Comparison of ENCODE assay signal across 9 mouse cellular contexts in the genomic region with DNA sequence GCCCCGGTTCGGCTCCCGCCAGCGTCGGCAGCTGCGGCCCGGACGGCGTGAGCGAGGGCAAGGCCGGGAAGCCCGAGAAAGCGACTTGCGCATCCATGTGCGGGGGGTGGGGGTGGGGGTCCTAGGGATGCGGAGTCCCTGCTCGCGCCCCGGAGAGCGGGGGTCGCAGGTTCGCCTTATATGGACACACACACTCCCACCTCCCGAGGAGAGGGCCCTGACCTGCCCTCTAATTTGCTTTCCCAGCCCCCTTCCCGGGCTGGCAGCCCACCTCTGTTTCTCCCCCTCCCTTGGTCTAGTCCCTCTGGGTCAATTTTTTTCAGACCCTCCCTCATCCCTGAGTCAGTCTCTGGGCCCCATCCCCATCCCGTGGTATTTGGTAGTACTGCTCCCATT. TPM values are rescaled to one million over a fixed set of nuclear protein-coding genes. Genes with fewer than 3 reads are reported as not detected.
DNase-seq lines count a peak whose midpoint lies in the region; ATAC-seq lines count a peak whose summit lies in the region.
"Had no signal": no experiment of that assay in that cellular context is flagged by ENCODE, and none has a peak within 500 bp of the region (broad histone marks: within the 10 kb centered on the region; RNA-seq: fewer than 3 reads in every experiment).

TSS of gene Foxe3 (minus strand) at position 97 of the 396 bp plus-strand sequence.

- no peak for DNase-seq in lung, postnatal 4 days
- no peak for DNase-seq in forebrain, embryonic 14.5 days (ENCODE audit: low spot score)
- DNase-seq in gastrocnemius, postnatal 14 days: no peak
- DNase-seq in spleen, adult 18-20 months: no peak
- no peak for DNase-seq in cerebellum, postnatal 10 days

- 0 out of 2 replicates have a peak within 1 kb of the TSS, but pooled peaks have one; percentile 2 for H3K9ac ChIP-seq in lung, embryonic 16.5 days (ENCODE audit: low read length)
- H3K9ac ChIP-seq in forebrain, embryonic 14.5 days (ENCODE audit: low read length): no peak within 1 kb of the TSS
- peak within 1 kb of the TSS; percentile 37; the same call in 1 of the 2 replicates for H3K9ac ChIP-seq in limb, embryonic 12.5 days (replicated peaks)
- H3K9ac ChIP-seq in neural tube, embryonic 15.5 days (replicated peaks): no peak within 1 kb of the TSS

- H3K36me3 ChIP-seq in lung, embryonic 16.5 days (ENCODE audit: control insufficient read depth, insufficient read depth, low read length): no peaks in the 10 kb centered on the region
- H3K36me3 ChIP-seq in forebrain, embryonic 14.5 days (ENCODE audit: control insufficient read depth, insufficient read depth, low read length): no peaks in the 10 kb centered on the region
- H3K36me3 ChIP-seq in limb, embryonic 12.5 days: no peaks in the 10 kb centered on the region
- H3K36me3 ChIP-seq in neural tube, embryonic 15.5 days: no peaks in the 10 kb centered on the region

- peaks cover 67% of the 10 kb centered on the region for H3K27me3 ChIP-seq in lung, embryonic 16.5 days (ENCODE audit: control insufficient read depth, insufficient read depth, low read depth, low read length)
- H3K27me3 ChIP-seq in forebrain, embryonic 14.5 days (replicated peaks; ENCODE audit: control insufficient read depth, insufficient read depth, low read length): peaks cover 75% of the 10 kb centered on the region
- H3K27me3 ChIP-seq in limb, embryonic 12.5 days: peaks cover 94% of the 10 kb centered on the region
- peaks cover 86% of the 10 kb centered on the region for H3K27me3 ChIP-seq in neural tube, embryonic 15.5 days (replicated peaks)

- H3K4me2 ChIP-seq in lung, embryonic 16.5 days (ENCODE audit: low read depth, low read length): peak within 1 kb of the TSS; percentile 65
- peak within 1 kb of the TSS; percentile 46 for H3K4me2 ChIP-seq in forebrain, embryonic 14.5 days (ENCODE audit: low read length)
- peak within 1 kb of the TSS; percentile 71 for H3K4me2 ChIP-seq in limb, embryonic 12.5 days
- peak within 1 kb of the TSS; percentile 64 for H3K4me2 ChIP-seq in neural tube, embryonic 15.5 days

- no peak; the same call in 1 of the 2 replicates for ATAC-seq in lung, embryonic 16.5 days (ENCODE audit: low read depth)
- ATAC-seq in forebrain, embryonic 14.5 days: 0 out of 2 replicates have a peak, but pooled peaks have one; percentile 36
- no peak for ATAC-seq in limb, embryonic 12.5 days (ENCODE audit: insufficient number of reproducible peaks, insufficient read depth, low FRiP score, low TSS enrichment, low read depth)
- ATAC-seq in neural tube, embryonic 15.5 days (ENCODE audit: low FRiP score): no peak

- WGBS in lung, embryonic 16.5 days: under 1% methylated on average over 24 of the region's 25 CpGs
- 2% methylated on average over 24 of the region's 25 CpGs for WGBS in forebrain, embryonic 14.5 days
- 2% methylated on average over 25 of the region's 25 CpGs for WGBS in limb, embryonic 12.5 days
- 2% methylated on average over 25 of the region's 25 CpGs for WGBS in neural tube, embryonic 15.5 days

- peaks cover 4% of the 10 kb centered on the region; the same call in 1 of the 2 replicates for H3K4me1 ChIP-seq in lung, embryonic 16.5 days (replicated peaks; ENCODE audit: control insufficient read depth, insufficient read depth, low read length)
- no peaks in the 10 kb centered on the region for H3K4me1 ChIP-seq in forebrain, embryonic 14.5 days (ENCODE audit: control insufficient read depth, insufficient read depth, low read length)
- H3K4me1 ChIP-seq in limb, embryonic 12.5 days (replicated peaks): peaks cover 12% of the 10 kb centered on the region
- H3K4me1 ChIP-seq in neural tube, embryonic 15.5 days: peaks cover 14% of the 10 kb centered on the region

- intact Hi-C loops in gastrocnemius, postnatal 14 days (cut with DNase I; ENCODE audit: low total_unique reads): no loop called here

- H3K9me3 ChIP-seq in lung, embryonic 16.5 days (ENCODE audit: control insufficient read depth, low read length): no peaks in the 10 kb centered on the region
- no peaks in the 10 kb centered on the region for H3K9me3 ChIP-seq in forebrain, embryonic 14.5 days (replicated peaks; ENCODE audit: control insufficient read depth, low read length)
- H3K9me3 ChIP-seq in limb, embryonic 12.5 days: no peaks in the 10 kb centered on the region
- H3K9me3 ChIP-seq in neural tube, embryonic 15.5 days (replicated peaks): no peaks in the 10 kb centered on the region

- peak within 1 kb of the TSS; percentile 50 for H3K4me3 ChIP-seq in lung, embryonic 16.5 days (ENCODE audit: low read length)
- peak within 1 kb of the TSS; percentile 30 for H3K4me3 ChIP-seq in forebrain, embryonic 14.5 days (ENCODE audit: low read depth, low read length)
- peak within 1 kb of the TSS; percentile 43 for H3K4me3 ChIP-seq in limb, embryonic 12.5 days (replicated peaks)
- peak within 1 kb of the TSS; percentile 40 for H3K4me3 ChIP-seq in neural tube, embryonic 15.5 days (replicated peaks)

- H3K27ac ChIP-seq in lung, embryonic 16.5 days (ENCODE audit: low read length): no peak within 1 kb of the TSS
- no peak within 1 kb of the TSS for H3K27ac ChIP-seq in forebrain, embryonic 14.5 days (ENCODE audit: low read depth, low read length)
- no peak within 1 kb of the TSS for H3K27ac ChIP-seq in limb, embryonic 12.5 days
- no peak within 1 kb of the TSS for H3K27ac ChIP-seq in neural tube, embryonic 15.5 days (replicated peaks)

RNA-seq across cellular contexts. Expression of gene Foxe3, which starts in this region (rescaled TPM):
- not detected in 2 replicates for polyA plus RNA-seq in lung, embryonic 16.5 days (2015; fragmentation: Nextera tagmentation; extraction: Ambion mirVana)
- polyA plus RNA-seq in forebrain, embryonic 14.5 days (2014; fragmentation: Nextera tagmentation; extraction: Ambion mirVana): not detected in 2 replicates
- not detected in 2 replicates for polyA plus RNA-seq in limb, embryonic 12.5 days (2016; fragmentation: Nextera tagmentation; extraction: Ambion mirVana)
- polyA plus RNA-seq in neural tube, embryonic 15.5 days (2015; fragmentation: Nextera tagmentation; extraction: Ambion mirVana): not detected in 2 replicates
- total RNA-seq in gastrocnemius, postnatal 14 days (2021): not detected
- total RNA-seq: left cerebral cortex, postnatal 25 days had no signal

Comparison
In these comparisons a context has a peak if more than half of its experiments do, and no peak if none do; other contexts are left out.
1. Peak in ATAC-seq, H3K4me3 ChIP-seq and H3K4me2 ChIP-seq in forebrain, embryonic 14.5 days; RNA of the gene not detected or under 1 TPM.
2. H3K9ac ChIP-seq: peak in lung, embryonic 16.5 days (single experiment) and limb, embryonic 12.5 days (single experiment); none in forebrain, embryonic 14.5 days (single experiment) and neural tube, embryonic 15.5 days (single experiment).
3. Peak in every context shown above with its lines, with median percentiles within 50 percentile points of each other: H3K4me2 ChIP-seq and H3K4me3 ChIP-seq.